Mouse (Mus musculus) MEL (cell line): ENCODE measurements around the gene Btg1. TPM values are rescaled to one million over a fixed set of nuclear protein-coding genes. Genes with fewer than 3 reads are reported as not detected.

ENCODE experiments used
- DNase-seq: peaks from one replicate; pipeline ENCODE4 v3.0.0; 2011; ENCODE audit warnings: low read depth, low spot score
- H3K27ac ChIP-seq: 2 replicates; pipeline ENCODE4 v1.5.1; 2012; ENCODE audit warnings: low read depth, mild to moderate bottlenecking, control low read depth, low read length, moderate library complexity; ENCODE audit not compliant: control insufficient read depth
- H3K27me3 ChIP-seq, 2 experiments: fragments of 150-350 bp in 1 of 2; sonication (generic) in 1 of 2; 2 replicates each; pipeline ENCODE4 v1.6.1; 2012; ENCODE audit warnings: low read length in 2 of 2, mild to moderate bottlenecking in 2 of 2, improper control_type of control experiment in 1 of 2, moderate library complexity in 1 of 2; ENCODE audit not compliant: insufficient read depth in 2 of 2, control insufficient read depth in 1 of 2
- H3K36me3 ChIP-seq, 2 experiments: 2 replicates each; pipeline ENCODE4 v1.6.1; 2012 to 2014; ENCODE audit warnings: low read length in 2 of 2, improper control_type of control experiment in 1 of 2, inconsistent platforms in 1 of 2, mild to moderate bottlenecking in 1 of 2; ENCODE audit not compliant: insufficient read depth in 2 of 2, control insufficient read depth in 1 of 2
- H3K4me1 ChIP-seq, 2 experiments: fragments of 150-350 bp in 1 of 2; sonication (generic) in 1 of 2; 2 replicates each; pipeline ENCODE4 v1.6.1; 2012; ENCODE audit warnings: low read length in 2 of 2, improper control_type of control experiment in 1 of 2, mild to moderate bottlenecking in 1 of 2; ENCODE audit not compliant: insufficient read depth in 2 of 2, control insufficient read depth in 1 of 2
- H3K4me3 ChIP-seq, 2 experiments: fragments of 150-350 bp in 1 of 2; sonication (generic) in 1 of 2; 2 replicates each; pipeline ENCODE4 v1.5.1; 2012; ENCODE audit warnings: low read depth in 2 of 2, low read length in 2 of 2, mild to moderate bottlenecking in 2 of 2, moderate library complexity in 2 of 2, control low read depth in 1 of 2, improper control_type of control experiment in 1 of 2; ENCODE audit not compliant: control insufficient read depth in 1 of 2, insufficient read depth in 1 of 2
- H3K79me2 ChIP-seq: 2 replicates; pipeline ENCODE4 v1.6.1; 2012; ENCODE audit warnings: mild to moderate bottlenecking, low read length, moderate library complexity; ENCODE audit not compliant: control insufficient read depth, poor library complexity, insufficient read depth
- H3K9ac ChIP-seq: 2 replicates; pipeline ENCODE4 v1.6.1; 2012; ENCODE audit warnings: low read depth, mild to moderate bottlenecking, control low read depth, low read length, moderate library complexity; ENCODE audit not compliant: control insufficient read depth, poor library complexity, severe bottlenecking
- H3K9me3 ChIP-seq: fragments of 150-350 bp; sonication (generic); replicated peaks from 2 replicates; pipeline ENCODE4 v1.6.1; 2012; ENCODE audit warnings: mild to moderate bottlenecking, low read length, improper control_type of control experiment, moderate library complexity; ENCODE audit not compliant: insufficient read depth
- CHD1 ChIP-seq: IDR thresholded peaks from 2 replicates; pipeline ENCODE4 v1.6.1; 2012; ENCODE audit warnings: low read depth, mild to moderate bottlenecking, inconsistent platforms, low read length, improper control_type of control experiment
- CHD2 ChIP-seq: IDR thresholded peaks from 2 replicates; pipeline ENCODE4 v1.6.1; 2011; ENCODE audit warnings: low read length, improper control_type of control experiment
- ELF1 ChIP-seq: IDR thresholded peaks from 2 replicates; pipeline ENCODE4 v1.6.1; 2014; ENCODE audit warnings: low read depth, mild to moderate bottlenecking, inconsistent platforms, low read length, improper control_type of control experiment, moderate library complexity
- GATA1 ChIP-seq: IDR thresholded peaks from 2 replicates; pipeline ENCODE4 v1.6.1; 2011; ENCODE audit warnings: low read depth, low read length, improper control_type of control experiment
- MYB ChIP-seq: IDR thresholded peaks from 2 replicates; pipeline ENCODE4 v1.6.1; 2011; ENCODE audit warnings: mild to moderate bottlenecking, low read depth, low read length, improper control_type of control experiment
- NELFE ChIP-seq: IDR thresholded peaks from 2 replicates; pipeline ENCODE4 v1.6.1; 2011; ENCODE audit warnings: low read depth, low read length, improper control_type of control experiment
- POLR2A ChIP-seq, 2 experiments: IDR thresholded peaks; 2 replicates each; pipeline ENCODE4 v1.6.1; 2011 to 2012; ENCODE audit warnings: low read length in 2 of 2, mild to moderate bottlenecking in 2 of 2, control low read depth in 1 of 2, improper control_type of control experiment in 1 of 2, low read depth in 1 of 2, moderate library complexity in 1 of 2; ENCODE audit not compliant: control insufficient read depth in 1 of 2, insufficient read depth in 1 of 2, poor library complexity in 1 of 2
- POLR2AphosphoS5 ChIP-seq: IDR thresholded peaks from 2 replicates; pipeline ENCODE4 v1.6.1; 2012; ENCODE audit warnings: low read depth, borderline replicate concordance, mild to moderate bottlenecking, inconsistent platforms, low read length, moderate library complexity, mixed read lengths
- SIN3A ChIP-seq: IDR thresholded peaks from 2 replicates; pipeline ENCODE4 v1.6.1; 2012; ENCODE audit warnings: low read length, improper control_type of control experiment, inconsistent platforms
- TAL1 ChIP-seq: IDR thresholded peaks from 2 replicates; pipeline ENCODE4 v1.6.1; 2012; ENCODE audit warnings: mild to moderate bottlenecking, inconsistent platforms, low read length, moderate library complexity, mixed read lengths
- TBP ChIP-seq: IDR thresholded peaks from 2 replicates; pipeline ENCODE4 v1.8.0; 2011; ENCODE audit warnings: low read depth, low read length, improper control_type of control experiment
- TCF12 ChIP-seq: IDR thresholded peaks from 2 replicates; pipeline ENCODE4 v1.6.1; 2014; ENCODE audit warnings: low read depth, mild to moderate bottlenecking, inconsistent platforms, low read length, improper control_type of control experiment, moderate library complexity
- UBTF ChIP-seq: IDR thresholded peaks from 2 replicates; pipeline ENCODE4 v1.6.1; 2012; ENCODE audit warnings: low read depth, mild to moderate bottlenecking, inconsistent platforms, low read length, improper control_type of control experiment, moderate library complexity, borderline replicate concordance; ENCODE audit not compliant: insufficient read depth
- USF1 ChIP-seq: IDR thresholded peaks from 2 replicates; pipeline ENCODE4 v1.6.1; 2014; ENCODE audit warnings: low read depth, mild to moderate bottlenecking, inconsistent platforms, low read length, improper control_type of control experiment, moderate library complexity
- ZC3H11A ChIP-seq: IDR thresholded peaks from 2 replicates; pipeline ENCODE4 v1.6.1; 2012; ENCODE audit warnings: low read depth, mild to moderate bottlenecking, inconsistent platforms, low read length, improper control_type of control experiment
- ZKSCAN1 ChIP-seq: IDR thresholded peaks from 2 replicates; pipeline ENCODE4 v1.6.1; 2012; ENCODE audit warnings: low read depth, mild to moderate bottlenecking, inconsistent platforms, low read length, improper control_type of control experiment, moderate library complexity
- polyA plus RNA-seq, 2 experiments: library from polyadenylated mRNA; stranded (reverse) in 1 of 2; unstranded in 1 of 2; fragments of >175 nt in 1 of 2; fragments of >200 nt in 1 of 2; gene quantifications; 2 replicates each; pipeline versions ENCODE4 v1.2.1 to v1.2.4; 2012; ENCODE audit warnings: low replicate concordance in 2 of 2, low read depth in 1 of 2; ENCODE audit not compliant: insufficient read length in 2 of 2, insufficient read depth in 1 of 2, missing spikeins in 1 of 2
- total RNA-seq: library from RNA; depleted of rRNA; stranded (reverse); fragments of 300-350 nt; gene quantifications from 2 replicates; pipeline ENCODE4 v1.2.3, GENCODE M21; 2012

The Btg1 gene
- total and polyA plus RNA-seq, 3 experiments, result 2.0 to 4.8 TPM; not detected in 1

DNA sequence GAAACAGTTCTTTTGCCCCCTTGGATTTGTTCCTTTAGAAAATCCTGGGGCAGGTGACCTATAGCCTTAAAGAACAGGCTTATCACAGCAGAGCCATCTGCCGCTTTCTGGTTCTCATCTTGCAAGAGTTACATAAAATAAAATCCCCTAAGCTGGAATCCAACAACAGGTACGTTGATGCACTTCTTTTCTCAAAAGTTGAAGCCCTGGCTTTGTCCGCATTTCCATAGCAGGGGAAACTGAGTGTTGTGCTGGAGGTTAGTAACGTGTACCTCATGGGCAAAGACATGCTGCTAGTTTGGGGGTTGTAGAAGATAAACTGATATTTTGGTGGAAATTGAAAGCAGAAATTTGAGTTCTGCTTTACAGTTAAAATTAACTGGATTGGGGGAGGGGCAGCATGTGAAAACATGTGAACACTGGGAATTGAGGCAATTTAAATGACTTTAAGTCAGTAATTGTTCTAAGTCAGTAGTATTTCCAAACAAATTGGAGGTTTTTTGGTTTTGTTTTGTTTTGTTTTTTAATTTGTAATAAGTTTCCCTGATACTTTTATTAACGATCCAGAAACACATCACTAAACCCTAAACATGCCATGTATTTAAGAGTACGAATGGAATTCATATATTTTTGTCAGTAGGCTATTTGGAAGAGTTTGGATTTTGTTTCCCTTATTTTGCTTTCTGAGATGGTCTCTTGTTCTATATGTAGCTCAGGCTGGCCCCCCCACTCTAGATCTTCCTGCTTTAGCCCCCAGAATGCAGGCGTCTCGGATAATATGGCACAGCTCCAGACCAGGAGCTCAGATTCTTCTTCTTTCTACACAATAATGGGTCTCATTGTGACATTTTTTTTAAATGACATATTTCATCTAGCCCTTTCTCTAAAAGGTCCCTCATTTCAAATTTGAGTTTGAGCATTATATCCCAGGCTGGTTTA, 3.4 kb downstream of the Btg1 start (continued):
- TF ChIP-seq POLR2A (IDR thresholded peaks at IDR 0.05; ENCODE audit: control insufficient read depth in 1 of 2, insufficient read depth in 1 of 2, low read depth in 1 of 2, low read length in 2 of 2, poor library complexity in 1 of 2), result no peak

DNA sequence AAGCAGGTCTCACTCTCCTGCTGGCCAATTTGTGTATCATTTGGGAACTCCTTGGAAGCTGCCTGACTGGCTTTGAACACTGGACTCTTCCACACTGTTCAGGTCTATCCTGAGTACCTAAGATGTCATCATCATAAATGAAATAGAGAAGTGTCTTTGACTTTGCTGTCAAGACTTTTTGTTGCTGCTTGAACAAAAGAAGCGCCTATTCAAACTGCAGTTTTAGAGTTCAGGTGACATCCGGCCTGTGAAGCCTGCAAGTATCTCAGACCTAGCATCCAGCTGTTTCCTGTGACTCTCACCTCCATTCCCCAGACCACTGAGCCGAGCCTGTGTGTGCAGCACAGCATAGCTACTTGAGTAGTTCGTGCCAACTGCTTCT, 4.1 kb downstream of the Btg1 start:
- Histone ChIP-seq H3K4me1 (peaks cover 11 to 16% of the 10 kb centered on the region in 2 experiments), H3K27ac (no peak overlapping the region), H3K79me2 (peaks cover 10% of the 10 kb centered on the region), H3K36me3 (peaks cover 2 to 19% of the 10 kb centered on the region in 2 experiments; a peak in 3 of 4 replicates), H3K9ac (no peak overlapping the region), H3K4me3 (no peak overlapping the region), H3K27me3 (no peaks in the 10 kb centered on the region), H3K9me3 (no peaks in the 10 kb centered on the region)
- no peak for TF ChIP-seq USF1
- TF ChIP-seq ELF1, result no peak
- no peak for TF ChIP-seq ZC3H11A
- TF ChIP-seq TCF12, result no peak
- TF ChIP-seq CHD1, result no peak
- no peak for TF ChIP-seq POLR2AphosphoS5
- no peak for TF ChIP-seq MYB
- no peak for TF ChIP-seq UBTF
- no peak for TF ChIP-seq TAL1
- no peak for TF ChIP-seq ZKSCAN1
- TF ChIP-seq CHD2, result no peak
- no peak for TF ChIP-seq GATA1
- peak; percentile 11 for DNase-seq

GRCm38 (mm10) chr10:96621361-96621945, 4.6 kb downstream of the Btg1 start:
- no peak for DNase-seq
- no peak overlapping the region for H3K4me3 ChIP-seq
- peaks cover 11 to 16% of the 10 kb centered on the region in 2 experiments for H3K4me1 ChIP-seq
- H3K9ac ChIP-seq, result no peak overlapping the region
- H3K36me3 ChIP-seq, result peaks cover 2 to 17% of the 10 kb centered on the region in 2 experiments; a peak in 3 of 4 replicates
- TF ChIP-seq NELFE (no peak), SIN3A (no peak), TBP (no peak), POLR2A (IDR thresholded peaks at IDR 0.05; ENCODE audit: control insufficient read depth in 1 of 2, insufficient read depth in 1 of 2, low read depth in 1 of 2, low read length in 2 of 2, poor library complexity in 1 of 2) (no peak), TCF12 (no peak), CHD2 (no peak)
- no peaks in the 10 kb centered on the region for H3K9me3 ChIP-seq
- H3K27me3 ChIP-seq, result no peaks in the 10 kb centered on the region
- H3K27ac ChIP-seq, result no peak overlapping the region
- H3K79me2 ChIP-seq, result peaks cover 10% of the 10 kb centered on the region
